Mouse (Mus musculus): ENCODE measurements around the gene Tab1.

DNA sequence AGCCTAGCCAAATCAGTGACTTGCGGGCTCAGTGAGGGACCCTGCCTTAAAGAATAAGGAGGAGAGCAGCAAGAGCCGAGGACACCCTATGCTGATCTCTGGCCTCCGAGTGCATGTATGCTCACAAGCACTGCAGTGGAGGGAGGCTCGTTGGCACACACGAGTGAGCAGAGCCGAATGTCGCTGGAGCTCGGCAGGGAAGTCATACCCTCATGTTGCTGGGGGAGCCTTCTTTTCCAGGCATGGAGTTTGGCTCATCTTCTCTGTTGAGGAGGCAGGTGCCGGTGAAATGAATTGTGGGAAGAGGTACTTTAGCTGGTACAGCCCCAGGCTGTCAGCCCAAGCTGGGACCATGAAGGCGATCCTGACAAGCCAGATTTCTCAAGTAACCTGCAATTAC, 36.5 kb upstream of the Tab1 start:
- TF ChIP-seq CTCF (IDR thresholded peaks at IDR 0.05; ENCODE audit: low read depth) (no peak), EP300 (IDR thresholded peaks at IDR 0.05; ENCODE audit: low read depth) (no peak)

All from liver, embryonic 14.5 days (tissue).